Mouse (Mus musculus) erythroblast, embryonic 14.5 days (primary cell): ENCODE results near the gene Gpr137.

Source experiments
- GATA1 ChIP-seq: IDR thresholded peaks from 2 replicates; pipeline ENCODE4 v1.6.1; 2012; ENCODE audit warnings: low read length, inconsistent platforms, mixed read lengths
- TAL1 ChIP-seq: IDR thresholded peaks from 3 replicates; pipeline ENCODE4 v1.6.1; 2012; ENCODE audit warnings: low read length, inconsistent platforms, mixed read lengths

DNA sequence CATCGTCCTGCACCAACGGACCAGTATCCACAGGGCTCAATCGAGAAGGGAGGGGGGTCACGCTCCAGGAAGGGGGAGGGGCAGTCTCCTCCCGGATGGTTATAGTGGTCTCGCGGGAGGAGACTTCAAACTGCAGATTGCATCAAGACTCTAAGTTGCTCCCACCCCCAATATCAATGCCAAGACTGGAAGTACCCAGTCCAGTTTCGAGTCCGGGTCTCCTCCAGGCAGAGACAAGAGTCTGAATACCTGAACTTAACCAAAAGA lies 17.0 kb downstream of the Gpr137 start, which contains the start of gene Catsperz:
- TF ChIP-seq GATA1 (no peak), TAL1 (no peak)
